Mouse (Mus musculus) embryonic facial prominence, embryonic 10.5 days (tissue): Measurements from ENCODE around the gene Eif4a1. TPM values are rescaled to one million over a fixed set of nuclear protein-coding genes. Genes with fewer than 3 reads are reported as not detected.
A peak's percentile ranks its signal among the peaks of the same experiment; 100 is the strongest.

Experiments used
- DNase-seq: peaks from one replicate; pipeline ENCODE4 v3.0.0-alpha.2; 2017; ENCODE audit warnings: low spot score
- H3K27ac ChIP-seq: fragments of 300-500 bp; sonication (generic); replicated peaks from 2 replicates; pipeline ENCODE4 v1.5.1; 2016; ENCODE audit warnings: mild to moderate bottlenecking
- H3K27me3 ChIP-seq: fragments of 300-500 bp; sonication (generic); replicated peaks from 2 replicates; pipeline ENCODE4 v1.6.1; 2016; ENCODE audit warnings: low read depth, mild to moderate bottlenecking; ENCODE audit not compliant: poor library complexity, severe bottlenecking
- H3K36me3 ChIP-seq: fragments of 300-500 bp; sonication (generic); replicated peaks from 2 replicates; pipeline ENCODE4 v1.6.1; 2016; ENCODE audit warnings: mild to moderate bottlenecking, moderate library complexity
- H3K4me1 ChIP-seq: fragments of 300-500 bp; sonication (generic); 2 replicates; pipeline ENCODE4 v1.6.1; 2016
- H3K4me3 ChIP-seq: fragments of 300-500 bp; sonication (generic); 2 replicates; pipeline ENCODE4 v1.5.1; 2016; ENCODE audit warnings: mild to moderate bottlenecking, moderate library complexity
- H3K9me3 ChIP-seq: fragments of 300-500 bp; sonication (generic); 2 replicates; pipeline ENCODE4 v1.6.1; 2016; ENCODE audit warnings: mild to moderate bottlenecking
- WGBS: fragments of 180-500 bp; shearing (Covaris S2); methylation state at CpG from one replicate; pipeline ENCODE4 v1.1.7; 2016; 5-methylcytosine and 5-hydroxymethylcytosine counted together
- polyA plus RNA-seq: library from polyadenylated mRNA; unstranded; fragments of >200 nt; fragmentation: Nextera tagmentation; extraction: Ambion mirVana; gene quantifications from 2 replicates; pipeline ENCODE4 v1.2.1, GENCODE M21; 2016

Eif4a1 gene
- polyA plus RNA-seq = 780 and 781 TPM in 2 replicates

DNA sequence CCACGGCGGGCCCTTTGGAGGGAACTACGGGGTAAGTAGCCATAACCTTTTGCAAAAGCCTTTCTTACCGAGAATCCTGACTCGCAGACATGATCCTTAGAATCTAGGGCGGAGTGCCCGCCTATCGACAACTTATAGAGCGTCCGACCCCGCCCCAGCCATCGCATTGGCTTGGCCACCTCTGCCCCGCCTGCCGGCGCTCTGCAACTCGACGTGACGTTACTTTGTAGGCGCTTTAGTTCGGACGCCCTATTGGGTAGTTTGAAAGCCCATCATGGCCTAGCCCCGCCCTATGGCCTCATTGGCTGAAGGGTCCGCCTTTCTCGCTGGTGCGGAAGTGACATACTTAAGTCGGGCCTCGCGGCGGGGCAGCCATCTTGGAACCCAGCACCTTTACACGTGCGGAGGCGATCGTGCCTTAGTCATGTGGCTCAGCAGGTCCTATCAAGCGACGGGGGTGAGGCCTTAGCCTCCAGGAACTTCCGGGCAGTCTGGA is at the start of gene Eif4a1:
TSS of gene Eif4a1 (minus strand) at position 213 of the 496 bp plus-strand sequence.
- no peaks in the 10 kb centered on the region for H3K9me3 ChIP-seq
- H3K4me1 ChIP-seq = peaks cover 32% of the 10 kb centered on the region
- DNase-seq = peak; percentile 99
- H3K27me3 ChIP-seq = no peaks in the 10 kb centered on the region
- peak within 1 kb of the TSS; percentile 93 for H3K4me3 ChIP-seq
- under 1% methylated on average over 36 of the region's 36 CpGs for WGBS
- peaks cover 88% of the 10 kb centered on the region for H3K36me3 ChIP-seq
- H3K27ac ChIP-seq = peak within 1 kb of the TSS; percentile 98

DNA sequence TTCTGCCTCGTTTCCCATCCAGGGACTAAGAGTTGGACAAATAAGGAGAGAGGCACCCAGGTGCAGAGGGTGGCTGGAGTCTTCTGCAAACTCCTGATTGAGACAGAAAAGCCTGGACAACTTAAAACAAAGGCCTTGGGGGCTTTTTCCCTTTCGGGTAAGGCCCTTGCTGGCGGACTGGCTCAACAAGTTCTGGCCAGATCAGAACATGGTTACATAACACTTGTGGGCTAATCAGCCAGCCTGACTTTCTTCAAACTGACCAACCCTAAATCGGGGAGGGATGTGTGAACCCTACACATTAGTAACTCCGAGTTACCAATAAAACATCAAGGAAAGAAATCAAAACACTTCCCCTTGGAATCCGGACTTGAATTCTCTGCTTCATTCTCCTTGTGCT is 48.6 kb upstream of the Eif4a1 start:
- no peaks in the 10 kb centered on the region for H3K36me3 ChIP-seq

DNA sequence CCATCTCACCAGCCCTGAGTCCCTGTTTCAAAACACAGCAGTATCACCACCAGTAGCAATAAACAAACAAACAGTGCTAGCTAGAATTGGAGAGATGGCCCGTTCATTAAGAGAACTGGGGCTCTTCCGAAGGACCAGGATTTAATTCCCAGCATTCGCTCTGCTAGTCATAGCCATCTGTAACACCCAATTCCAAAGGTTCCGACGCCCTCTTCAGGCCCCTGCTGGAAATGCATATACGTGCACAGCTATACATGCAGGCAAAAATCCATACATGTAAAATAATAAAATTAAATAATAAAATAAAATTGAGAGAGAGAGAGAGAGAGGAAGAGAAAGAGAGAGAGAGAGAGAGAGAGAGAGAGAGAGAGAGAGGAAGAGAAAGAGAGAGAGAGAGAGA is 47.2 kb upstream of the Eif4a1 start:
- no peak for DNase-seq
- WGBS = 72% methylated on average over 6 of the region's 6 CpGs
- no peak overlapping the region for H3K27ac ChIP-seq
- no peaks in the 10 kb centered on the region for H3K27me3 ChIP-seq
- H3K36me3 ChIP-seq = no peaks in the 10 kb centered on the region
- peaks cover 31% of the 10 kb centered on the region for H3K4me1 ChIP-seq
- no peak overlapping the region for H3K4me3 ChIP-seq
- no peaks in the 10 kb centered on the region for H3K9me3 ChIP-seq

More for the DNA sequence above, 48.6 kb upstream of the Eif4a1 start:
- peaks cover 16% of the 10 kb centered on the region for H3K4me1 ChIP-seq
- no peaks in the 10 kb centered on the region for H3K27me3 ChIP-seq
- no peak overlapping the region for H3K27ac ChIP-seq
- DNase-seq = no peak
- H3K4me3 ChIP-seq = no peak overlapping the region
- H3K9me3 ChIP-seq = no peaks in the 10 kb centered on the region
- WGBS = 75% methylated on average over 6 of the region's 6 CpGs

DNA sequence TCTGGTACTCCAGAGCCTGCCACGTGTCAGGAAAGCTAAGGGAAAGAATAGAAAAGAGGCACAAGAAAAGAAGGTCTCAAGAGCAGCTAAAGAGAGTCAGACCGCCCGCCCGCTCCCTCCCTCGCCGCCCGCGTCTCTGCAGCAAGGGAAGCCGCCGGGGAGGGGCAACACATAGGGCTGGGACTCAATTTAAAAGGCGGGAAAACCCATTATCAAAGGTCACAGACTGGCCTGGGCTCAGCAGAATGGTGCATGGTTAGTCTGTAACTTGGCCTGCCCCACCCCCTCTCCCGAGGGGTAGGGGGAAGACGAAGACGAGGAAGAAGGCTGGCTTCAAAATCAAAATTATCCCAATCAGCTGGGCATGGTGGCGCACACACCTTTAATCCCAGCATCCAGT is 46.4 kb upstream of the Eif4a1 start:
- H3K4me1 ChIP-seq = peaks cover 34% of the 10 kb centered on the region
- no peaks in the 10 kb centered on the region for H3K9me3 ChIP-seq
- H3K27me3 ChIP-seq = no peaks in the 10 kb centered on the region
- WGBS = 27% methylated on average over 15 of the region's 15 CpGs
- DNase-seq = peak; percentile 53
- H3K27ac ChIP-seq = peak overlapping the region; percentile 75
- no peaks in the 10 kb centered on the region for H3K36me3 ChIP-seq
- H3K4me3 ChIP-seq = no peak overlapping the region

DNA sequence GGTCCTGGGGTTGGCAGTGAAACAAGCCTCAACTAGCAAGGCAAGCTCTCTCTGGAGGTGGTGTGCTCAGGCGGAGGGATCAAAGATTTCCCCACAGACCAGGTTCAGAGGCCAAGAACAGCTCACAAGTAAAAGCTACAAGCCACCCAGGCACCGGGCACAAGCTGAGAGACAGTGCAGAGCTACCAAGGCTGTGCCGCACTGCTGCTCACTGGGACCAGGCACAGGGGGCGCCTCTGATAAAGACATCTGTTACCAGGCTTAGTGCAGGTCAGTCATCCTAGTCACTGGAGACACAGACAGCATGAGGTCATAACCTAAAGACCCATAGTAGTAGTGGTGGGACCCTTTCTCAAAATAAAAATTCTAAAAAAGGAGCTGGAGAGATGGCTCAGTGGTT is 44.7 kb upstream of the Eif4a1 start:
- H3K4me1 ChIP-seq = peaks cover 41% of the 10 kb centered on the region
- peak overlapping the region; percentile 52 for H3K27ac ChIP-seq
- H3K27me3 ChIP-seq = no peaks in the 10 kb centered on the region
- no peaks in the 10 kb centered on the region for H3K9me3 ChIP-seq
- WGBS = 71% methylated on average over 4 of the region's 4 CpGs
- no peaks in the 10 kb centered on the region for H3K36me3 ChIP-seq
- no peak overlapping the region for H3K4me3 ChIP-seq
- no peak for DNase-seq

DNA sequence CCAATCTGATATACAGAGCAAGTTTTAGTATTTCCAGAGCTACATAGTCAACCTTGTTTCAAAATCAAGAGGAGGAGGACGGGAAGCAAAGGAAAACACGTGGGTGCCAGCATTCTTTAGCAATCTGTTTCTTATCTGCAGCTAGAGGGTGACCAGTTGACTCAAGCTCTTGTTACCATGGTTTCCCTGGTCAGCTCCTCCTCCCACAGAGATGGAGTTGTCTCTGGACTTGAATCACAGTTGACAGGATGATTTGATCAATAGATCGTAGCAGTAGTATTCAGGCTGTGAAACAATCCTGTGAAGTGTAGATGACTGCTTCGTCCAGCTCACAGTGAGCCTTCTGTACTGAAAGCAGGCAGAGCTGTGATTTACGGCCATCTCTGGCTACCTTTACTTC is 43.7 kb upstream of the Eif4a1 start:
- Histone ChIP-seq H3K27ac (peak overlapping the region; percentile 75), H3K9me3 (no peaks in the 10 kb centered on the region), H3K4me1 (peaks cover 41% of the 10 kb centered on the region), H3K27me3 (no peaks in the 10 kb centered on the region), H3K4me3 (no peak overlapping the region), H3K36me3 (no peaks in the 10 kb centered on the region)
- WGBS = 32% methylated on average over 5 of the region's 5 CpGs
- DNase-seq = peak; percentile 68

DNA sequence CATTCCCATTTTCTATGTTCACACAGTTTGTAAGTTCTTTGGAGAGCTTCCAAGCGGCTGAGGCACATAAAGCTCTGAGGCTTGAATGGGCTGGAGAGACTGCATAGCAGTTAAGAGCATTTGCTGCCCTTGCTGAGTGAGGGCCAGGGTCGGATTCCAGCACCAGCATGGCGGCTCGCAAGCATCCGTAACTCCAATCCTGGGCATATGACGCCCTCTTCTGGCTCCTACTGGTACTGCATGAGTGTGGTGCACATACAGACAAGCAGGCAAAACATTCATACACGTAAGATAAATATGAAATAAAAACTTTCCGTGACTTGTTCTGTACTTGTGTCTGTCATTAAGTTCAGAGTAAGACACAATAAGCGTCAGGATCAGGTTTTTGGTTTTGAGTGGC is 43.3 kb upstream of the Eif4a1 start:
- Histone ChIP-seq H3K27me3 (no peaks in the 10 kb centered on the region), H3K9me3 (no peaks in the 10 kb centered on the region), H3K36me3 (no peaks in the 10 kb centered on the region), H3K4me1 (peaks cover 41% of the 10 kb centered on the region), H3K4me3 (0 out of 2 replicates have a peak overlapping the region, but pooled peaks have one; percentile 27), H3K27ac (peak overlapping the region; percentile 75)
- 54% methylated on average over 9 of the region's 9 CpGs for WGBS
- DNase-seq = peak; percentile 56

DNA sequence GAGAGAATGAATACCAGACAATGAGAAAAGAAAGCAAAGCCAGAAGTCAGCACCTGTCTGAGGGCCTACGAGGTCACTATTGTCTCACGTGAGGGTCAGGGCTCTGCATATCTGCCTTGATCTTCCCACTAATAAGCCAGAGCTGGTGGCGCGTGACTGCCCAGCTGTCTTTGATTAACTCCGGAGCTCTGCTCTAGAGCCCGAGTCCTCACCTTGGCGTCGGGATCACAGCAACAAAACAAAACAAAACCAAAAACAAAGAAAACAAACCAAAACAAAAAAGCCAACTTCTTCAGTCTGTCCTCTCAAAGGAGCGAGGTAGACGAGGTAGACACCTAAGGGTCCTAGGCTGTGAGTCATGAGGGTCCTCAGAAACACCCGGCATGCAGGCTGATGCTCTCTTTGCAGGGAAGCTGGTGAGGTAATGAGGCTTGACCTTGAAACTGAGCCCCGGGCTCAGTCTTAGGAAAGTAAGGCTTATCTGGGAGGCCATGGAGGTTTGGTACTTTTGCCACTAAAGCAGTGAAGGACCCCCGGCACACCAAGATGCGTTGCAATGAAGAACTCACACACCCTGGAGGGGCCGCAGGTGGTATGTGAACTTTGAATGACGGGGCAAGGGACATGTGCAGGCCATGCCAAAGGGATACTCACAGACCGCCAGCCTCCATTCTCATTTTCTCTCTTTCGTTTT is 42.6 kb upstream of the Eif4a1 start:
- H3K27ac ChIP-seq = peak overlapping the region; percentile 75
- peak; percentile 81 for DNase-seq
- H3K4me1 ChIP-seq = peaks cover 45% of the 10 kb centered on the region
- H3K9me3 ChIP-seq = no peaks in the 10 kb centered on the region
- no peaks in the 10 kb centered on the region for H3K36me3 ChIP-seq
- no peaks in the 10 kb centered on the region for H3K27me3 ChIP-seq
- WGBS = 50% methylated on average over 18 of the region's 18 CpGs
- H3K4me3 ChIP-seq = peak overlapping the region; percentile 27

DNA sequence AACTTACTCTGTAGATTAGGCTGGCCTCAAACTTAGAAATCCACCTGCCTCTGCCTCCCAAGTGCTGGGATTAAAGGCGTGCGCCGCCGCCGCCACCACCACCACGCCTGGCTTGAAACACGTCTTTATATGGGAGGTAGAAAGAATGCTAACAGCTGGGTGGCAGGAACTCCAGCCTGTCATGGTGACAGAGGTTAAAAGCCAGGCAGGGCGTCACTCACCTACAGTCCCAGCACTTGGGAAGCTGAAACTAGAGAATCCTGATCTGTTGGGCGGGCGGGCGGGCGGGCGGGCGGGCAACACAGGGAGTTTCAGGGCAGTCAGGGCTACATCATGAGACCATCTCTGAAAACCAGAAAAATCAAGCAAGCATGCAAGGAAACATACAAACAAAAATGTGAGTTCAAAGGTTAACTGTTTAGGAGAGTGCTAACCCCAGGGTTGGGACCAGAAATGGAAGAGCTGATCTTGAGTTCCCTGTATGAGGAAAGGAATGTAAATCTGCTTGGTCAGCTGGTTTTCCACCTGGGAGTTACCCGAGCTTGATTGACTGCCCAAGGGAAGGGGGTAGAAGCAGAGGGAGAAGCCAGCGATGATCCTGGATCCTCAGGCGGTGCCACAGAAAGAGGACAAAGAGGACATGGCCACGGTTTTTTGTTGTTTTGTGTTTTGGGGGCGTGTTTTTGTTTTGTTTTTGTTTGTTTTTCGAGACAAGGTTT is 40.9 kb upstream of the Eif4a1 start:
- Histone ChIP-seq H3K27me3 (no peaks in the 10 kb centered on the region), H3K36me3 (no peaks in the 10 kb centered on the region), H3K9me3 (no peaks in the 10 kb centered on the region), H3K27ac (peak overlapping the region; percentile 0; the same call in 1 of the 2 replicates), H3K4me1 (peaks cover 54% of the 10 kb centered on the region), H3K4me3 (no peak overlapping the region)
- DNase-seq = peak; percentile 34
- WGBS = 71% methylated on average over 20 of the region's 20 CpGs

DNA sequence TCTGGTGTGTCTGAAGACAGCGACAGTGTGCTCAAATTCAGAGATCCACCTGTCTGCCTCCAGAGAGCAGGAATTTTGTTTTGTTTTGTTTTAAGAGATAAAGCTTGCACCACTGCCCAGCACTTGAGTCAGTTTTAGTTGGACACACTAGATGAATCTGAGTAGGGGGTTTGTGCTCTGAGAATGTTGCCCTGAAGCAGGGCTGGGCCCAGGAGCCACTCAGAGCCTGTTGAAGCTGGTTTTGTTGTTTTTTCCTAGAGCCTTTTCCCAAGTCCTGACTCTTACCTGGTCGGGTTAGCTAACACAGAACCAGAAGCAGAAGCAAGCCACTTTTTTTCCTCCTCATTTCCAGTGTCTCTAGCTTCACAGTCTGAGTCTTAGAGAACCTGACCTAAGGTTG is 38.9 kb upstream of the Eif4a1 start:
- 83% methylated on average over 2 of the region's 2 CpGs for WGBS
- Histone ChIP-seq H3K27ac (no peak overlapping the region), H3K4me1 (peaks cover 53% of the 10 kb centered on the region), H3K36me3 (no peaks in the 10 kb centered on the region), H3K9me3 (no peaks in the 10 kb centered on the region), H3K4me3 (no peak overlapping the region), H3K27me3 (no peaks in the 10 kb centered on the region)
- DNase-seq = no peak

DNA sequence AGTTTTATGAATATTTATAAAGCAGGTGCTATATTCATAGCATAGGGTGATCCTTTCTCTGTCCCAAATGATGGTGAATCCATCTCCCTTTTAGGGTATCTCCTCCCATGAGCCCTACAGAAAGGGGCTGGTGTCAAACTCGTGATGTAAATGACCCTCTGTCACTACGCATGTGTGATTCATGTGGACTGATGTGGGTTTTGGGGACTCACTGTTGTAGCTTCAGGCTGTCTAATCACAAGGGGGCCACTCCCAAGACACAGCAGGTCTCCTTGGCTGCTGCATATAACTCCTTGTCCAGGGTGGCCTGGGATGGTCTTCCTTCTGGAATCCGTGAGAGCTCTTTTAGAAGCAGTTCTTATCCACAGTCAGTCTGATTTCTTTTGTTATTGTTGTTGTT is 38.2 kb upstream of the Eif4a1 start:
- WGBS = 78% methylated on average over 3 of the region's 3 CpGs

DNA sequence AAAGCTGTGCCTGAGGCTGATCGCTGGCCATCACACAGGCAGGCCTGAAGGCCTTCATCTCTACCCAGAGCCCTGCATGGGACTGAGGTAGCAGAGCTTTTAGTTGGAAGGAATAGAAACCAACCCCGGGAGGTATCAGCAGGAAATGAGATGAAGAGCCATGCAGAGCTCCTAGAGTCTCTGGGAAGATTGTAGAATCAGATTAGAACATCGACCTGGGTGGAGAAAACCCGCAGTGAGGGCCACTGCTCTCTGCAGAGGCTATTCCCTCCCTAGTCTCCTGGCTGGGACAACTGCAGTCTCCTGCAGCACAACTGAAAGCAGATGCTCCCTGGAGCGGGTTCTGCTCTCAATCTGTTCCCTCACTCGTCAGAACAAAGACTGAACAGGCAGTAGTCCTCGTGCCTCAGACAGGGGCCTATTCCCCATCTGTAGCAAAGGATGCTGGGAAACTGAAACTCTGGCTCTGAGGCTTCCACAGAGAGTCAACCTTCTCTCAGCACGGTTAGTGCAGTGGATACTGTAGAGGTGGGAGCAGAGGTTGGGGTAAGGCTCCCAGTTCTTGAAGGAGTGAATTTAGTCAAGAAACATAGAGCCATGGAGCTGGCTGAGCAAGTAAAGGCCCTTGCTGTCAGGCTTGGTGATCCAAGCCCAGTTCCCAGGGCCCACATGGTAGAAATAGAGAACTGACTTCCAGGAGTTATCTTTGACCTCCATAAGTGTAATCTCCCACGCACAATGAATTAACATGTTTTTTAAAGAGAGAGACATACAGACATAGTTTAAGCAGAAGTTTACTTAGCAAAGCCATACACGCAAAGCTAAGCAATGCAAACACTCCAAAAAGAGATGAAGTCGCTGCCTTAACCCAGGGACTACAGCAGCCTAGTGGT is 37.6 kb upstream of the Eif4a1 start:
- Histone ChIP-seq H3K9me3 (no peaks in the 10 kb centered on the region), H3K4me3 (0 out of 2 replicates have a peak overlapping the region, but pooled peaks have one; percentile 0), H3K27ac (peak overlapping the region; percentile 71), H3K4me1 (peaks cover 43% of the 10 kb centered on the region), H3K27me3 (no peaks in the 10 kb centered on the region), H3K36me3 (no peaks in the 10 kb centered on the region)
- WGBS = 50% methylated on average over 11 of the region's 11 CpGs
- DNase-seq = no peak

More for the DNA sequence above, 38.2 kb upstream of the Eif4a1 start:
- no peak for DNase-seq
- H3K27ac ChIP-seq = no peak overlapping the region
- H3K4me1 ChIP-seq = peaks cover 47% of the 10 kb centered on the region
- no peaks in the 10 kb centered on the region for H3K36me3 ChIP-seq
- H3K27me3 ChIP-seq = no peaks in the 10 kb centered on the region
- H3K4me3 ChIP-seq = no peak overlapping the region
- H3K9me3 ChIP-seq = no peaks in the 10 kb centered on the region
